Comparison of ENCODE assay signal across 19 mouse cellular contexts in the genomic region with DNA sequence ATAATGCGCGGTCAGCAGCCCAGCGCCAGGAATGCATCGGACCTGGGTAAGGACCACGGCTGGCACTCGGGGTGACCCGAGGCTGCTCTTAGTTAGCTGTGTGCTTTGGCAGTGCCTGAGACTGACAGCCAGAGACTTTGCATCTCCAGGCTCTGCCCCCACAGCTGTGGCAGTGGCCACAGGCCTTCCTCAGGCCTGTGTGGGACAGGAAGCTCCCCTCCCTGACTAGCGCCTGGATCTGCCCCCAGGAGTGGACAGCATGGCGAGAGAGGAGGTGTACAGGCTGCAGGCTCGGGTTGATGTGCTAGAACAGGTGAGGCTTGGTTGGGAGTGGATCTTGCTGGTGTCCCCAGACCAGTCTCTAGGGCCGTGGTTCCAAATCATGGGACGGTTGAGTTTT. TPM values are rescaled to one million over a fixed set of nuclear protein-coding genes. Genes with fewer than 3 reads are reported as not detected.
DNase-seq lines count a peak whose midpoint lies in the region; ATAC-seq and TF ChIP-seq lines count a peak whose summit lies in the region.
"Had no signal": no experiment of that assay in that cellular context is flagged by ENCODE, and none has a peak within 500 bp of the region (broad histone marks: within the 10 kb centered on the region; RNA-seq: fewer than 3 reads in every experiment).

No protein-coding gene starts in this region.

- H3K9me3 ChIP-seq in heart, embryonic 15.5 days (replicated peaks), result no peaks in the 10 kb centered on the region
- no peaks in the 10 kb centered on the region for H3K9me3 ChIP-seq in liver, embryonic 11.5 days (ENCODE audit: control insufficient read depth, low read length)
- H3K9me3 ChIP-seq in liver, postnatal 0 days (ENCODE audit: low read length), result no peaks in the 10 kb centered on the region
- H3K9me3 ChIP-seq: midbrain, embryonic 12.5 days had no signal

- peak; percentile 8 to 61 for DNase-seq in adrenal gland, adult (ENCODE audit: inconsistent age in 2 of 2, low spot score in 1 of 2)
- DNase-seq in adrenal gland, adult 8-10 months, result no peak
- DNase-seq in heart, adult 18-20 months, result no peak
- DNase-seq in liver, embryonic 11.5 days (ENCODE audit: low spot score), result peak; percentile 36
- no peak for DNase-seq in liver, postnatal 0 days
- DNase-seq in heart, postnatal 4 days, result peak; percentile 13
- DNase-seq: cerebellum, adult 11 months; forebrain, postnatal 0 days; layer of hippocampus, postnatal 36 days; right cerebral cortex, postnatal 14 days had no signal

- ATAC-seq in heart, embryonic 15.5 days (replicated peaks; ENCODE audit: insufficient number of reproducible peaks, insufficient read depth, low FRiP score, low read depth), result no peak
- no peak for ATAC-seq in liver, embryonic 11.5 days (replicated peaks; ENCODE audit: low FRiP score)
- no peak for ATAC-seq in liver, postnatal 0 days
- no peak for ATAC-seq in megakaryocyte, adult 5-6 weeks (ENCODE audit: poor library complexity, severe bottlenecking)
- ATAC-seq: forebrain, postnatal 0 days had no signal

- H3K4me3 ChIP-seq in heart, embryonic 15.5 days, result 0 out of 2 replicates have a peak overlapping the region, but pooled peaks have one; percentile 2
- no peak overlapping the region for H3K4me3 ChIP-seq in liver, embryonic 11.5 days (ENCODE audit: low read depth, low read length)
- H3K4me3 ChIP-seq in liver, postnatal 0 days (ENCODE audit: low read depth, low read length), result no peak overlapping the region
- H3K4me3 ChIP-seq: midbrain, embryonic 12.5 days had no signal

- H3K4me2 ChIP-seq in heart, embryonic 15.5 days, result peak overlapping the region; percentile 89
- H3K4me2 ChIP-seq in liver, embryonic 11.5 days, result no peak overlapping the region
- H3K4me2 ChIP-seq in liver, postnatal 0 days (ENCODE audit: low read depth, low read length), result no peak overlapping the region
- H3K4me2 ChIP-seq: midbrain, embryonic 12.5 days had no signal

- peak overlapping the region; percentile 50 for H3K27ac ChIP-seq in heart, embryonic 15.5 days
- H3K27ac ChIP-seq in liver, embryonic 11.5 days (ENCODE audit: low read depth, low read length), result no peak overlapping the region
- H3K27ac ChIP-seq in liver, postnatal 0 days (ENCODE audit: low read depth), result no peak overlapping the region
- H3K27ac ChIP-seq: midbrain, embryonic 12.5 days had no signal

- no peak overlapping the region for H3K9ac ChIP-seq in heart, embryonic 15.5 days
- H3K9ac ChIP-seq in liver, embryonic 11.5 days (ENCODE audit: low read depth, low read length), result no peak overlapping the region
- no peak overlapping the region for H3K9ac ChIP-seq in liver, postnatal 0 days (replicated peaks)
- H3K9ac ChIP-seq: forebrain, postnatal 0 days; midbrain, embryonic 12.5 days had no signal

- no peak for TF ChIP-seq EP300 in liver, postnatal 0 days (IDR thresholded peaks at IDR 0.05; ENCODE audit: low read depth)

- 85% methylated on average over 12 of the region's 12 CpGs for WGBS in heart, embryonic 15.5 days
- 82% methylated on average over 12 of the region's 12 CpGs for WGBS in liver, embryonic 11.5 days
- WGBS in liver, postnatal 0 days (ENCODE audit: insufficient replicate concordance), result 78% methylated on average over 12 of the region's 12 CpGs

- H3K27me3 ChIP-seq in heart, embryonic 15.5 days, result no peaks in the 10 kb centered on the region
- H3K27me3 ChIP-seq in liver, embryonic 11.5 days (replicated peaks; ENCODE audit: control insufficient read depth, insufficient read depth, low read length), result no peaks in the 10 kb centered on the region
- H3K27me3 ChIP-seq in liver, postnatal 0 days (ENCODE audit: insufficient read depth, low read length), result no peaks in the 10 kb centered on the region
- H3K27me3 ChIP-seq: midbrain, embryonic 12.5 days had no signal

- H3K4me1 ChIP-seq in heart, embryonic 15.5 days (replicated peaks), result peaks cover 27% of the 10 kb centered on the region
- H3K4me1 ChIP-seq in liver, embryonic 11.5 days (replicated peaks; ENCODE audit: control insufficient read depth, insufficient read depth, low read length), result peaks cover 29% of the 10 kb centered on the region
- H3K4me1 ChIP-seq in liver, postnatal 0 days (ENCODE audit: insufficient read depth), result peaks cover 22% of the 10 kb centered on the region

- H3K36me3 ChIP-seq in heart, embryonic 15.5 days, result peaks cover 27% of the 10 kb centered on the region; the same call in 1 of the 2 replicates
- peaks cover 6% of the 10 kb centered on the region; the same call in 1 of the 2 replicates for H3K36me3 ChIP-seq in liver, embryonic 11.5 days (ENCODE audit: control insufficient read depth, insufficient read depth, low read length)
- peaks cover 26% of the 10 kb centered on the region for H3K36me3 ChIP-seq in liver, postnatal 0 days (replicated peaks; ENCODE audit: insufficient read depth, low read length)
- H3K36me3 ChIP-seq: midbrain, embryonic 12.5 days had no signal

- no peak for TF ChIP-seq CTCF in liver, postnatal 0 days (IDR thresholded peaks at IDR 0.05; ENCODE audit: low read depth)

RNA-seq across cellular contexts. Expression of a gene that starts 5.0 kb away (rescaled TPM):
- not detected for total RNA-seq in adrenal gland, adult 8-10 months (2022)
- not detected in 2 replicates for polyA plus RNA-seq in heart, embryonic 15.5 days (2015; fragmentation: Nextera tagmentation; extraction: Ambion mirVana)
- total RNA-seq in heart, adult 18-20 months (2021), result not detected
- not detected in 2 replicates for polyA plus RNA-seq in liver, embryonic 11.5 days (2014; fragmentation: Nextera tagmentation; extraction: Ambion mirVana)
- polyA plus RNA-seq in liver, postnatal 0 days (2015; fragmentation: Nextera tagmentation; extraction: Ambion mirVana), result not detected in 2 replicates
- total RNA-seq in heart, postnatal 4 days (2021), result not detected
- total RNA-seq in megakaryocyte, adult 5-6 weeks (2015), result 0.36 TPM in 1 of 2 replicates, not detected in the other
- not detected in 2 replicates for total RNA-seq in megakaryocyte, adult 5-6 weeks (2017)
- total RNA-seq: forebrain, postnatal 0 days; gastrocnemius, adult 8-10 months; layer of hippocampus, postnatal 36 days; left cerebral cortex, postnatal 4 days had no signal
- polyA plus RNA-seq: embryonic facial prominence, embryonic 11.5 days; forebrain, postnatal 0 days; intestine, embryonic 14.5 days; liver, embryonic 16.5 days; midbrain, embryonic 12.5 days; urinary bladder, adult 2 months had no signal

RNA-seq across cellular contexts. Expression of a gene that starts 11.6 kb away (rescaled TPM):
- 100 to 1,000 TPM; 105 to 245 (median 172) TPM for total RNA-seq in adrenal gland, adult 8-10 months (2022)
- 159 and 197 TPM in 2 replicates for polyA plus RNA-seq in heart, embryonic 15.5 days (2015; fragmentation: Nextera tagmentation; extraction: Ambion mirVana)
- 10 to 100 TPM; 94.2 to 94.8 TPM for total RNA-seq in heart, adult 18-20 months (2021)
- 161 and 181 TPM in 2 replicates for polyA plus RNA-seq in liver, embryonic 11.5 days (2014; fragmentation: Nextera tagmentation; extraction: Ambion mirVana)
- polyA plus RNA-seq in liver, postnatal 0 days (2015; fragmentation: Nextera tagmentation; extraction: Ambion mirVana), result 49.6 and 53.0 TPM in 2 replicates
- total RNA-seq in heart, postnatal 4 days (2021), result 100 to 1,000 TPM; 317 to 343 TPM
- 1.6 and 3.1 TPM in 2 replicates for total RNA-seq in megakaryocyte, adult 5-6 weeks (2015)
- total RNA-seq in megakaryocyte, adult 5-6 weeks (2017), result 3.7 and 3.9 TPM in 2 replicates

RNA-seq across cellular contexts. Expression of a gene that starts 12.8 kb away (rescaled TPM):
- total RNA-seq in adrenal gland, adult 8-10 months (2022), result 100 to 1,000 TPM in 3 of 4 experiments, 10 to 100 TPM in 1; 86.0 to 354 (median 247) TPM
- 19.9 and 26.3 TPM in 2 replicates for polyA plus RNA-seq in heart, embryonic 15.5 days (2015; fragmentation: Nextera tagmentation; extraction: Ambion mirVana)
- 10 to 100 TPM; 53.9 to 88.6 TPM for total RNA-seq in heart, adult 18-20 months (2021)
- polyA plus RNA-seq in liver, embryonic 11.5 days (2014; fragmentation: Nextera tagmentation; extraction: Ambion mirVana), result 36.1 and 40.1 TPM in 2 replicates
- polyA plus RNA-seq in liver, postnatal 0 days (2015; fragmentation: Nextera tagmentation; extraction: Ambion mirVana), result 215 and 221 TPM in 2 replicates
- total RNA-seq in heart, postnatal 4 days (2021), result 10 to 100 TPM; 23.9 to 25.4 TPM
- 37.0 and 41.9 TPM in 2 replicates for total RNA-seq in megakaryocyte, adult 5-6 weeks (2015)
- total RNA-seq in megakaryocyte, adult 5-6 weeks (2017), result 38.1 and 43.6 TPM in 2 replicates

RNA-seq across cellular contexts. Expression of a gene that starts 36.8 kb away (rescaled TPM):
- total RNA-seq in adrenal gland, adult 8-10 months (2022), result 10 to 100 TPM in 2 of 4 experiments, 1 to 10 TPM in 2; 9.1 to 11.9 (median 10.4) TPM
- 12.2 and 18.0 TPM in 2 replicates for polyA plus RNA-seq in heart, embryonic 15.5 days (2015; fragmentation: Nextera tagmentation; extraction: Ambion mirVana)
- 10 to 100 TPM; 22.0 to 22.2 TPM for total RNA-seq in heart, adult 18-20 months (2021)
- polyA plus RNA-seq in liver, embryonic 11.5 days (2014; fragmentation: Nextera tagmentation; extraction: Ambion mirVana), result 10.5 and 11.1 TPM in 2 replicates
- 0.48 and 0.56 TPM in 2 replicates for polyA plus RNA-seq in liver, postnatal 0 days (2015; fragmentation: Nextera tagmentation; extraction: Ambion mirVana)
- total RNA-seq in heart, postnatal 4 days (2021), result 1 to 10 TPM; 6.1 to 7.0 TPM
- total RNA-seq in megakaryocyte, adult 5-6 weeks (2015), result 0.33 TPM in 1 of 2 replicates, not detected in the other
- 0.11 and 0.33 TPM in 2 replicates for total RNA-seq in megakaryocyte, adult 5-6 weeks (2017)

Comparison
In these comparisons a context has a peak if more than half of its experiments do, and no peak if none do; other contexts are left out.
1. DNase-seq: peak in adrenal gland, adult (2 of 2), liver, embryonic 11.5 days (single experiment) and heart, postnatal 4 days (single experiment); none in adrenal gland, adult 8-10 months (single experiment), heart, adult 18-20 months (0 of 2) and liver, postnatal 0 days (single experiment).
2. RNA of a gene that starts 11.6 kb away (total RNA-seq): 317 to 343 TPM in heart, postnatal 4 days, 105 to 245 TPM in adrenal gland, adult 8-10 months and 94.2 to 94.8 TPM in heart, adult 18-20 months; 1.6 to 3.9 TPM in megakaryocyte, adult 5-6 weeks; every median in the first group is over 10 times any median in the second.